Mouse (Mus musculus) lung, embryonic 14.5 days (tissue): ENCODE data around the gene Kcnn4. TPM values are rescaled to one million over a fixed set of nuclear protein-coding genes. Genes with fewer than 3 reads are reported as not detected.
A peak's percentile ranks its signal among the peaks of the same experiment; 100 is the strongest.

ENCODE experiments used
- ATAC-seq: fragments of 200-750 bp; cut with Nextera tagmentation; 2 replicates; pipeline ENCODE4 v1.8.0; 2017; ENCODE audit warnings: mild to moderate bottlenecking, moderate TSS enrichment, moderate library complexity; ENCODE audit not compliant: insufficient read depth
- DNase-seq: peaks from one replicate; pipeline ENCODE4 v3.0.0-alpha.2; 2015
- H3K27ac ChIP-seq: fragments of 300-500 bp; sonication (generic); 2 replicates; pipeline ENCODE4 v1.5.1; 2014; ENCODE audit warnings: low read depth, mild to moderate bottlenecking, moderate library complexity
- H3K27me3 ChIP-seq: fragments of 300-500 bp; sonication (generic); 2 replicates; pipeline ENCODE4 v1.6.1; 2014; ENCODE audit warnings: low read length, control low read depth; ENCODE audit not compliant: insufficient read depth
- H3K36me3 ChIP-seq: fragments of 300-500 bp; sonication (generic); 2 replicates; pipeline ENCODE4 v1.6.1; 2014; ENCODE audit warnings: control low read depth; ENCODE audit not compliant: insufficient read depth
- H3K4me1 ChIP-seq: fragments of 300-500 bp; sonication (generic); 2 replicates; pipeline ENCODE4 v1.6.1; 2014; ENCODE audit warnings: antibody characterized with exemption, control low read depth; ENCODE audit not compliant: insufficient read depth
- H3K4me2 ChIP-seq: fragments of 300-500 bp; sonication (generic); 2 replicates; pipeline ENCODE4 v1.6.1; 2014; ENCODE audit warnings: mild to moderate bottlenecking
- H3K4me3 ChIP-seq: fragments of 300-500 bp; sonication (generic); 2 replicates; pipeline ENCODE4 v1.5.1; 2014; ENCODE audit warnings: low read depth, low read length
- H3K9ac ChIP-seq: fragments of 300-500 bp; sonication (generic); 2 replicates; pipeline ENCODE4 v1.6.1; 2014
- H3K9me3 ChIP-seq: fragments of 300-500 bp; sonication (generic); 2 replicates; pipeline ENCODE4 v1.6.1; 2016; ENCODE audit warnings: low read depth, low read length, control low read depth
- CTCF ChIP-seq: IDR thresholded peaks from 2 replicates; pipeline ENCODE4 v1.5.1; 2016; ENCODE audit warnings: antibody characterized with exemption, low read depth
- WGBS: fragments of 180-500 bp; shearing (Covaris S2); extraction: QIAGEN DNeasy Blood & Tissue Kit; methylation state at CpG from one replicate; pipeline ENCODE4 v1.1.7; 2014; 5-methylcytosine and 5-hydroxymethylcytosine counted together
- polyA plus RNA-seq: library from polyadenylated mRNA; unstranded; fragments of >200 nt; fragmentation: Nextera tagmentation; extraction: Ambion mirVana; gene quantifications from 2 replicates; pipeline ENCODE4 v1.2.1, GENCODE M21; 2014

Kcnn4 gene
- polyA plus RNA-seq, 1 experiment from 2014 or later = 1.6 TPM

DNA sequence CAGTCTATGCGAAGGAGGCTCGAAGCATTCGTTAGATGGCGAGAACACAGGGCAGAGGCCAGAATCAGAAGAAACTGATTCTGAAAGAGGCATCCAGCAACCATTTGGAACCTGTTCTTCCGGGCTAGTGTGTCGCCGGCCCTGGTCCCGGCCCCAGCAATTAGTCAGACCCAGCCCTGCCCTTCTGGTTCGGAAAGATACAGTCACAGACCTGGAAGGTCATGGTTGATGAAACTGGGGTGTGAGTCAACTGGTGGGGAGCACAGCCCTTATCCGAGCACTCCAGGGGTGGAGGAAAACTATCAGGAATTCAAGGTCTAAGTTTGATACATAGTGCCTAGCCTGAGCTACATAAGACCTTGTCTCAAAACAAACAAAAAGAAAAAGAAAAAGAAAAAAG, 14.0 kb upstream of the Kcnn4 start:
- no peak overlapping the region for H3K4me3 ChIP-seq
- H3K4me1 ChIP-seq = no peaks in the 10 kb centered on the region
- no peak overlapping the region for H3K4me2 ChIP-seq
- no peaks in the 10 kb centered on the region for H3K27me3 ChIP-seq
- TF ChIP-seq CTCF = no peak
- H3K9ac ChIP-seq = no peak overlapping the region
- WGBS = 80% methylated on average over 10 of the region's 10 CpGs
- DNase-seq = no peak
- ATAC-seq = no peak
- no peaks in the 10 kb centered on the region for H3K36me3 ChIP-seq
- no peaks in the 10 kb centered on the region for H3K9me3 ChIP-seq
- no peak overlapping the region for H3K27ac ChIP-seq

DNA sequence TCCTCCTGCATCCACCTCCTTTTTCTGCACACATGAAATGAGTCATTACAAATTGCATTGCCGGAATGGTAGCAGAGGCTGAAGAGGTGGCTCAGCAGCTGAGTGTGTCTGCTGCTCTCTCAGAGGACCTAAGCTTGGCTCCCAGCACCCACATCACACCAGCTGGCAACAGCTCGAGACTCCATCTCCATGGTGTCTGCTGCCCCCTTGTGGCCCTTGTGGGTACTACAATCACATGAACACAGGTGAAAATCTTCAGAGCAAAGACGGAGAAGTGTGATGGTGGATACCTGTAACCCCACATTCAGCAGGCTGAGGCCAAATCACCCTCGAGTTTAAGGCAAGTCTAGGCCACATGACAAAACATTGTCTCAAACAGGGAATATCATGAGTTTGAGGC, 12.2 kb upstream of the Kcnn4 start:
- Histone ChIP-seq H3K4me3 (no peak overlapping the region), H3K9me3 (no peaks in the 10 kb centered on the region), H3K9ac (no peak overlapping the region), H3K4me1 (no peaks in the 10 kb centered on the region), H3K27ac (no peak overlapping the region), H3K36me3 (no peaks in the 10 kb centered on the region), H3K27me3 (no peaks in the 10 kb centered on the region), H3K4me2 (no peak overlapping the region)
- WGBS = 46% methylated on average over 4 of the region's 4 CpGs
- DNase-seq (no peak), ATAC-seq (no peak)
- TF ChIP-seq CTCF = peak; percentile 60

DNA sequence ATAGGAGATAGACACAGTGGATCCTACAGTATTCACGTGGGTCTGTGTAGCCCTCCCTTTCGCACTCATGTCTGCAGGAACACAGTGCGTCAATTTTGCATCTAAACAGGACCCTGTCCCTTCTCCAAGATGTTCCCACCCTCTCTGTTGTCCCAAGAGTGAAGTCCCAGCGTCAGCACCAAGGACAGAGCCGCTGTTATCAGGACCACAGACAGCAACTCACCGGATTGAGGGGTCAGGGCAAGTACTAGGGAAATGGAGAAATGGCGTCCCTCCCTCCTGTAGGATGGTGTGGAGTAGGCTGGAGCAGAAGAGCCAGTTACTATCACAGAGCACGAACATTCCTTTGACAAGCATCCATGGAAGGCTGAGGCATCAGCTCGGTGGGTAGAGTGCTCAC, 10.8 kb upstream of the Kcnn4 start:
- Histone ChIP-seq H3K4me1 (no peaks in the 10 kb centered on the region), H3K4me2 (no peak overlapping the region), H3K36me3 (no peaks in the 10 kb centered on the region), H3K27me3 (no peaks in the 10 kb centered on the region), H3K9ac (no peak overlapping the region), H3K9me3 (no peaks in the 10 kb centered on the region), H3K4me3 (no peak overlapping the region), H3K27ac (no peak overlapping the region)
- ATAC-seq = no peak
- WGBS = 18% methylated on average over 9 of the region's 9 CpGs
- peak; percentile 84 for DNase-seq
- TF ChIP-seq CTCF = no peak

DNA sequence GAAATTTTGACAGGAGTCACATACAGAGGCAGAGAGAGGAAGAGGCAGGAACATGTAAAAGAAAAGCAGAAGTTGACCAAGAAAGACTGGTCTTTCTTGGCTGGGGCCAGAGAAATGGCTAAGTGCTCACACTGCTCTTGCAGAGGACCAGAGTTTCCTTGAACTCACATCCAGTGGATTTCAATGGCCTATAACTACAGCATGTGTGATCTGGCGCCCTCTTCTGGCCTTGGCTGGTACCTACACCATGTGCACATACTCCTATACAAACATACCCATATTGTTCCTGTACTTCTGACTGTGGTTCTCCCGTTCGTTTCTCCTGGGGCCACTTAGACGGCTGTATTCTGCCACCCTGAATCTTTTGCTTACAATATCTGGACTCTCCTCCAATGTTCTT, 9.1 kb upstream of the Kcnn4 start:
- DNase-seq = no peak

DNA sequence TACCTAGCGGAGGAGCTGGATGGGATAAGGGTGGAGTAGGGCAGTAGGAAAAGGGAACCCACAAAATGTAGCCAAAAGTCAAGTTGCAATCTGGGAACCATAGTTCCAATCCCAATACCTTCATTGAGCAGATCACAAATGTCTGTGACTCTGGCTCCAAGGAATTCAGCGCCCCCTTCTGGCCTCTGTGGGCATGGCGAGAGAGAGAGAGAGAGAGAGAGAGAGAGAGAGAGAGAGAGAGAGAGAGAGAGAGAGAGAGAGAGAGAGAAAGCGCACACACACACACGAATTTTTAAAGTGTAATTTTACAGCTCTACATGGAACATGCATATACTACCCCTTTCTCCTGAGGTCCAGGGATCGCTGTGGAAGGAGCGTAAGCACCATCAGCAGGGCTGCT, 6.8 kb upstream of the Kcnn4 start:
- H3K36me3 ChIP-seq = no peaks in the 10 kb centered on the region
- WGBS = 22% methylated on average over 7 of the region's 7 CpGs
- DNase-seq (peak; percentile 31), ATAC-seq (no peak)
- no peaks in the 10 kb centered on the region for H3K9me3 ChIP-seq
- no peak overlapping the region for H3K4me2 ChIP-seq
- H3K9ac ChIP-seq = no peak overlapping the region
- H3K27me3 ChIP-seq = no peaks in the 10 kb centered on the region
- H3K4me1 ChIP-seq = no peaks in the 10 kb centered on the region
- H3K27ac ChIP-seq = no peak overlapping the region
- TF ChIP-seq CTCF = peak; percentile 47
- H3K4me3 ChIP-seq = no peak overlapping the region

More for the DNA sequence above, 9.1 kb upstream of the Kcnn4 start:
- no peak overlapping the region for H3K4me3 ChIP-seq
- 58% methylated on average over 4 of the region's 4 CpGs for whole genome bisulfite sequencing
- no peaks in the 10 kb centered on the region for H3K9me3 ChIP-seq
- H3K4me2 ChIP-seq = no peak overlapping the region
- no peaks in the 10 kb centered on the region for H3K27me3 ChIP-seq
- no peaks in the 10 kb centered on the region for H3K4me1 ChIP-seq
- H3K9ac ChIP-seq = no peak overlapping the region
- H3K36me3 ChIP-seq = no peaks in the 10 kb centered on the region
- no peak for ATAC-seq
- TF ChIP-seq CTCF = peak; percentile 42; the same call in 1 of the 2 replicates
- no peak overlapping the region for H3K27ac ChIP-seq

DNA sequence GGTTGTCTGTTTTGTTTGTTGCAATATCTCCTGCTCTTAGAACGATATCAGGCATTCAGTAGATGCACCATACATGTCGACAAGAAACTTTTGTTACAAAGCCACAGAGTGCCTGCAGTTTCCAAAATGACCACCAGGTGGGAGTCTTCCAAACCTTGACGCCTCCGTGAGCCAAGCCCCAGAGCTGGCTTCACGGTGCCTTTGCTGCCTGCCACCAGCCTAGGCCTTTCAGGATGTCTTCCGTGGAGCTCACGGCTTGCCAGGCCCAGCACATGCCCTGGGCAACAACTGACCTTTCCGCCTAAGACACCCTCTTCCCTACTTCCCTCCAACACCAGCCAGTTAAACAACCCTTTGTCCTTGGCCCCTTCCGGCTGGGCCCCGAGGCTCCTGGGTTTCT, 5.2 kb upstream of the Kcnn4 start:
- Histone ChIP-seq H3K4me3 (no peak overlapping the region), H3K9me3 (no peaks in the 10 kb centered on the region), H3K4me2 (no peak overlapping the region), H3K27me3 (no peaks in the 10 kb centered on the region), H3K27ac (no peak overlapping the region), H3K36me3 (no peaks in the 10 kb centered on the region), H3K9ac (no peak overlapping the region), H3K4me1 (no peaks in the 10 kb centered on the region)
- 24% methylated on average over 10 of the region's 10 CpGs for WGBS
- TF ChIP-seq CTCF = peak; percentile 91
- ATAC-seq (peak; percentile 57; the same call in 1 of the 2 replicates), DNase-seq (peak; percentile 94)

DNA sequence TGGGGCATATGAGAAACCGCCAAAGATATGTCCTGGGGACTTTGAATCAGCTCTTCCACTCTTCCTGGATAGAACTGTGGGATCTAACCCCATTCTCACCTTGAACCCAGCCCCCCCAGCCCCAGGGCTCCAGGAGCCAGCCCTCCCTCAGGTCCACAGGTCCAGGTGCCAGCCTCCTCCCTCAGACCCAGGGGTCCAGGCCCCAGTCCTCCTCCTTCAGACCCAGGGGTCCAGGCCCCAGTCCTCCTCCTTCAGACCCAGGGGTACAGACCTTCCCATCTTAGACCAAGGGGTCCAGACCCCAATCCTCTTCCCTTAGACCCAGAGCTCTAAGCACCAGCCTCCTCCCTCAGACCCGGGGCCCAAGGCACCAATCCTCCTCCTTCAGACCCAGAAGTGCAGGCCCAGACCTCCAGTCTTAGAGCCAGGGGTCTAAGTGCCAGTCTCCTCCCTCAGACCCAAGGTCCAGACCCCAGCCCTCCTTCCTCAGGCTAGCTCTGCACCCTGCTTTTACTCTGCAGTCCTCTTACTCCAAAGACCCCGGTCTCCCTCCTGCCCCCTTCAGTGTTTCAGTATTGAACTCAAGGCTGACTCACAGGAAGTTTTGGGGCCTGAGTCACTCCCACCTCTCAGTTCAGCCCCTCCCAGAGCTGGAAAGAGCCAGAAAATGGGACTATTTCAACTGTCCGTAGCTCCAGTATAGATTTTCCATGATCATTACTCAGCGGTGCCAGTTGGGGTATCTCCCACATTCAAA, 4.6 kb upstream of the Kcnn4 start:
- no peak for ATAC-seq

More for the DNA sequence above, 4.6 kb upstream of the Kcnn4 start:
- no peaks in the 10 kb centered on the region for H3K27me3 ChIP-seq
- no peaks in the 10 kb centered on the region for H3K9me3 ChIP-seq
- no peaks in the 10 kb centered on the region for H3K4me1 ChIP-seq
- DNase-seq = no peak
- WGBS = 71% methylated on average over 5 of the region's 5 CpGs
- no peak overlapping the region for H3K4me3 ChIP-seq
- TF ChIP-seq CTCF = no peak
- H3K36me3 ChIP-seq = no peaks in the 10 kb centered on the region
- no peak overlapping the region for H3K27ac ChIP-seq
- H3K9ac ChIP-seq = no peak overlapping the region
- no peak overlapping the region for H3K4me2 ChIP-seq
